Mouse (Mus musculus): ENCODE results near the gene Gm28043. TPM values are rescaled to one million over a fixed set of nuclear protein-coding genes. Genes with fewer than 3 reads are reported as not detected.

The Gm28043 gene
- total RNA-seq, 2 experiments from 2014 or later = 5.3 to 5.8 TPM

DNA sequence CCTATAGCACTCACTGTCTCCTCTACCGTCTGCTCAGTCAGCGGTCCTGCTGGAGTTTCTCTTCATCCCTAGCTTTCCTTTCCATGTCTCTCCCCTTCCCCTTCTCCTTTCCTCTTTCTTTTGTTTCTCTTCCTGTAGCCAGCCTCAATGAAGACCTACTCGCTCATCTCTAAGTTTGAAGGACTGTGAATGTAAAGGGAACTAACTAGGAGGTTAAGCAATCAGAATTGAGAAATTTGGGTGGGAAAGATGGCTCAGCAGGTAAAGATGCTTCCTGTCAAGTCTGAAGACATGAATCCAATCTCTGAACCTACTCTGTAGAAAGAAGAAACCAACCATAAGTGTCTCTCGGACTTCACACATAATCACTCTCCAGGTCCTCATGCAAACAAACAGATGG, 58.6 kb downstream of the Gm28043 start:
- DNase-seq (ENCODE audit: low spot score in 2 of 2) = no peak
- TF ChIP-seq CTCF (conservative IDR thresholded peaks at IDR 0.05) = no peak
- Histone ChIP-seq H3K27ac (no peak overlapping the region), H3K4me3 (no peak overlapping the region)

DNA sequence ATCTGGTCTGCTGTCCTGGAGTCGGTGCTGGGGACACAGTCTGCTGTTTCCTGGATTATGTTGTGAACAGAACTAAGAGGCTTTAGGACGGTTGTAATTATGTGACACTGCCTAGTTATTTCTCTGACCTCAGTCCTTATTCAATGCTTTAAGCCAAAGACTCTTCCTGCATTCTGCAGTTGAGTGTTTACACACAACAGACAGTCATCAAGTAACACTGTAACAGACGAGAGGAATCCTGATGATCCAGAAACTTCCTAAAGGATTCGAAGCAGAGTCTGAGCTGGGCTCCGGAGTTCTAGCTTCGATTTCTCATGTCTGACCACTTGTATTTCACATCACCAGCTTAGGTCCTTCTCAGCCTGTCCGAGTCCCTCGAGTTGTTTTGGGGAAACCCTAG, 63.9 kb downstream of the Gm28043 start:
- Histone ChIP-seq H3K27ac (no peak overlapping the region), H3K4me3 (no peak overlapping the region)
- no peak for TF ChIP-seq CTCF (conservative IDR thresholded peaks at IDR 0.05)
- no peak for DNase-seq (ENCODE audit: low spot score in 2 of 2)

- DNase-seq (ENCODE audit: low spot score in 2 of 2) = no peak
- Histone ChIP-seq H3K27ac (no peak overlapping the region), H3K4me3 (no peak overlapping the region)
- TF ChIP-seq CTCF (conservative IDR thresholded peaks at IDR 0.05) = no peak
Observed at GRCm38 (mm10) chr17:29679038-29679767, 64.5 kb downstream of the Gm28043 start.

GRCm38 (mm10) chr17:29680174-29680573, 65.5 kb downstream of the Gm28043 start:
- no peak overlapping the region for H3K4me3 ChIP-seq
- no peak for TF ChIP-seq CTCF (conservative IDR thresholded peaks at IDR 0.05)
- H3K27ac ChIP-seq = no peak overlapping the region
- peak in 1 of 2 experiments; percentile 32 for DNase-seq (ENCODE audit: low spot score in 2 of 2)

DNA sequence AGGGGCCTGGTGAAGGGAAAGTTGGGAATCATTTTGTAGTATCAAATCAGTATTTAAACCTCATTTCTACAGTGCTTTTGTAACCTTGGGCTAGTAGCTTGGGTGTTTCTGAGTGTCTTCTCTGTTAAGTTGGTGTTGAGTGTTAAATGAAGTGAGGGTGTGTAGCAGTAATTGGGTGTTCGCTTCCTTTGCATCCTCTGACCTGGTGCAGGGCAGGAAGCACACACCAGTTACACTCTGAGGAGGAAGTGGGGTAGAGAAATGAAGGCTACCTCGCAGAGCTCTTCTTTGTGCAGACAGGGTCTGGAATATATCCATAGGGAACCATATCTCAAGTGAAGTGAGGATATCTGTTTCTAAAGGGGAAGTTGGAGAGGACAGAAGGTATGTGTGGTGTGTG, 66.2 kb downstream of the Gm28043 start:
- no peak for TF ChIP-seq CTCF (conservative IDR thresholded peaks at IDR 0.05)
- no peak for DNase-seq (ENCODE audit: low spot score in 2 of 2)
- Histone ChIP-seq H3K4me3 (no peak overlapping the region), H3K27ac (no peak overlapping the region)

- DNase-seq (ENCODE audit: low spot score in 2 of 2) = no peak
- TF ChIP-seq CTCF (conservative IDR thresholded peaks at IDR 0.05) = 0 out of 2 replicates have a peak, but pooled peaks have one; percentile 16
- no peak overlapping the region for H3K27ac ChIP-seq
- H3K4me3 ChIP-seq = no peak overlapping the region
Observed at GRCm38 (mm10) chr17:29681669-29682068, 67.0 kb downstream of the Gm28043 start.

DNA sequence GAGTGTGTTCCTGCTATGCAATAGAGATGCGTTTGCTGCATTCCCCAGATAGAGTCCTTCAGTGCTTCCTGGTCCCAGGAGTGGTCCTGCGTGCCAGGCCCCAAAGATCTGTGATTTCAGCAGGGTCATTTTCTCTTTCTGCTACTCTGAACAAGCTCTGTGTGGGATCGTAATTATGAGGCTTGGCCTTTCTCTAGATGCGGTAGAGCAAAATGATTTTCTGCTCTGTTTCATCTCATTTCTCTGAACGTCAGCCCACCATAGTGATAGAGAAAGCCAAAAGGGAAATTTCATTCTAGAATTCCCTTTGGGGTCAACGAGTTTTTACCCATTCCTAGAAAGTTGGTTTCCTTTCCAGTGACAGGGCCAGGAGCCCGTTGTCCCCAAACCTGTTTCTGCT, 67.6 kb downstream of the Gm28043 start:
- TF ChIP-seq CTCF (conservative IDR thresholded peaks at IDR 0.05) = no peak
- Histone ChIP-seq H3K27ac (no peak overlapping the region), H3K4me3 (no peak overlapping the region)
- DNase-seq (ENCODE audit: low spot score in 2 of 2) = no peak

DNA sequence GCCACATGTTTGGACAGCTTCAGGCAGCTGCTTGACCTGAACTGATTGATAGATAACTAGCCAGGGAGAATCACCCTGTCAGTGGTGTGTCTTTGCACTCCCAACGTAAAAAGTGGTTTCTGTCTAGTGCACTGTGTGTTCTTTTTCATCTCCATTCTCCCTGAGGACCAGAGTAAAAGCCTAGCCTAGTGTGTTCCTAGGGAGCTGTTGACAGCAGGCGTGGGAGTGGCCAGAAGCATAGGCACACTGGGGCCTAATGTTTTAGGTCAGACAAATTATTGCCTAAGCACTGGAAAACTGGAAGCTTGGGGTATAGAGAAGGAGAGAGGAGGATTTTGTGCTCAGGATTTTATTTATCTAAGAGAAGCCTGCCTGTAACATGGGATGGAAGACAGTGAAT, 68.5 kb downstream of the Gm28043 start:
- TF ChIP-seq CTCF (conservative IDR thresholded peaks at IDR 0.05) = no peak
- Histone ChIP-seq H3K27ac (no peak overlapping the region), H3K4me3 (no peak overlapping the region)
- no peak for DNase-seq (ENCODE audit: low spot score in 2 of 2)

- no peak overlapping the region for H3K4me3 ChIP-seq
- TF ChIP-seq CTCF (conservative IDR thresholded peaks at IDR 0.05) = no peak
- no peak for DNase-seq (ENCODE audit: low spot score in 2 of 2)
- H3K27ac ChIP-seq = no peak overlapping the region
Observed at GRCm38 (mm10) chr17:29684275-29684674, 69.6 kb downstream of the Gm28043 start.

GRCm38 (mm10) chr17:29686771-29687170, 72.1 kb downstream of the Gm28043 start:
- TF ChIP-seq CTCF (conservative IDR thresholded peaks at IDR 0.05) = no peak
- no peak overlapping the region for H3K27ac ChIP-seq
- DNase-seq (ENCODE audit: low spot score in 2 of 2) = no peak
- no peak overlapping the region for H3K4me3 ChIP-seq

- no peak for DNase-seq (ENCODE audit: low spot score in 2 of 2)
- H3K4me3 ChIP-seq = no peak overlapping the region
- H3K27ac ChIP-seq = no peak overlapping the region
- no peak for TF ChIP-seq CTCF (conservative IDR thresholded peaks at IDR 0.05)
Observed at GRCm38 (mm10) chr17:29687373-29687772, 72.7 kb downstream of the Gm28043 start.

DNA sequence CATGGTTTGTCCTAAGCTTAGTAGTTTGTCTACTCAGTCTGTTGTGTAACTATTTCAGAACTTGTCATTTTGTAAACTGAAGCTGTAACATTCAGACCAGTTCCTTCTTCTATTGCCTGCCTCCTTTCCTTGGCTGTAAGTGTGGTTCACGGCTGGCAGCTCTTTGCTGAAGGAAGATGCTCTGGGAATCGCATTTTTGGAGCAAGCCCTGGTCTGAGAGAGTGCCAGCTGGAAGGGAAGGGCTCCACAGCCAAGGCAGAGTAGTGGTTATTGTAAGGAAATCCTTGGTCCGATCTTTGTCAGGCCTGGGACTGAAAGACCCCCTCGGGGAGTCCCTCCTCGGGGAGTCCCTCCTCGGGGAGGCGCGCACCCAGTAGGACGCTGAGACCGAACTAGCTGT, 73.9 kb downstream of the Gm28043 start:
- DNase-seq (ENCODE audit: low spot score in 2 of 2) = no peak
- TF ChIP-seq CTCF (conservative IDR thresholded peaks at IDR 0.05) = no peak
- Histone ChIP-seq H3K27ac (no peak overlapping the region), H3K4me3 (no peak overlapping the region)

GRCm38 (mm10) chr17:29690257-29690656, 75.6 kb downstream of the Gm28043 start:
- no peak overlapping the region for H3K27ac ChIP-seq
- no peak for DNase-seq (ENCODE audit: low spot score in 2 of 2)
- TF ChIP-seq CTCF (conservative IDR thresholded peaks at IDR 0.05) = no peak
- no peak overlapping the region for H3K4me3 ChIP-seq

- no peak for DNase-seq (ENCODE audit: low spot score in 2 of 2)
- H3K4me3 ChIP-seq = no peak overlapping the region
- H3K27ac ChIP-seq = no peak overlapping the region
- no peak for TF ChIP-seq CTCF (conservative IDR thresholded peaks at IDR 0.05)
Observed at GRCm38 (mm10) chr17:29692827-29693226, 78.2 kb downstream of the Gm28043 start.

Measured in layer of hippocampus, adult 2 months (tissue).